Mouse (Mus musculus) midbrain, embryonic 10.5 days (tissue): Measurements from ENCODE around the gene Tmem208. TPM values are rescaled to one million over a fixed set of nuclear protein-coding genes. Genes with fewer than 3 reads are reported as not detected.
A peak's percentile ranks its signal among the peaks of the same experiment; 100 is the strongest.

Source experiments
- DNase-seq: peaks from one replicate; pipeline ENCODE4 v3.0.0-alpha.2; 2017; ENCODE audit warnings: low spot score
- H3K27ac ChIP-seq: fragments of 300-500 bp; sonication (generic); replicated peaks from 2 replicates; pipeline ENCODE4 v1.5.1; 2016; ENCODE audit warnings: mild to moderate bottlenecking
- H3K27me3 ChIP-seq: fragments of 300-500 bp; sonication (generic); 2 replicates; pipeline ENCODE4 v1.6.1; 2016; ENCODE audit warnings: low read depth, mild to moderate bottlenecking; ENCODE audit not compliant: poor library complexity, severe bottlenecking
- H3K36me3 ChIP-seq: fragments of 300-500 bp; sonication (generic); 2 replicates; pipeline ENCODE4 v1.6.1; 2016; ENCODE audit warnings: mild to moderate bottlenecking, moderate library complexity
- H3K4me1 ChIP-seq: fragments of 300-500 bp; sonication (generic); 2 replicates; pipeline ENCODE4 v1.6.1; 2016
- H3K4me3 ChIP-seq: fragments of 300-500 bp; sonication (generic); 2 replicates; pipeline ENCODE4 v1.5.1; 2016; ENCODE audit warnings: mild to moderate bottlenecking, moderate library complexity
- H3K9me3 ChIP-seq: fragments of 300-500 bp; sonication (generic); replicated peaks from 2 replicates; pipeline ENCODE4 v1.6.1; 2016; ENCODE audit warnings: mild to moderate bottlenecking
- WGBS: fragments of 180-500 bp; shearing (Covaris S2); methylation state at CpG from one replicate; pipeline ENCODE4 v1.1.7; 2016; 5-methylcytosine and 5-hydroxymethylcytosine counted together
- polyA plus RNA-seq: library from polyadenylated mRNA; unstranded; fragments of >200 nt; fragmentation: Nextera tagmentation; extraction: Ambion mirVana; gene quantifications from 2 replicates; pipeline ENCODE4 v1.2.1, GENCODE M21; 2016

The Tmem208 gene
- polyA plus RNA-seq, 1 experiment from 2014 or later, result 105 TPM

DNA sequence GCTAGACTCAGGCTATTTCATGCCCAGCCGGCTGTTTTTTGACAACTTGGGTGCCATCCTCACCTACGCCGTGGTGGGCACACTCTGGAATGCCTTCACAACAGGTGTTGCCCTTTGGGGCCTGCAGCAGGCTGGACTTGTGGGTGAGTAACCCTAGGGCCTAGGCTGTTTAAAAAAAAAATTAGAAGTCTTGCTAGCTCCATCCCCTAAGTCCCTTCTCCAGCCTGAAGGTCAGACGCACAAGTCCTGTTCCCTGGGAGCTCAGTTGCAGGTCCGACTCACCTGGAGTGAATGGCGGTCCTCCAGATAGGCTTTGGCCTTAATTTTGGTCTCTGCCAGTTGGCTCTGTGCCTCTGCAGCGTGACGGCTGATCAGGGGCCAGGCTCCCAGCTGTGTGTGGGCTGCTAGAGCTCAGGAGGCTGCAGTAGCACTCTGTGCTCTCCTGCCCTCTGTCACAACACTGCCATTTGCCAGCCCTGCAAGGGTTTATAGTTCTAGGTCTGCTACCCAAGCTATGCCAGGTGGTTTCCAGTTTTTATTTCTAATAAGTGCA is 27.5 kb downstream of the Tmem208 start:
- DNase-seq, result no peak
- Histone ChIP-seq H3K27me3 (peaks cover 47% of the 10 kb centered on the region), H3K27ac (no peak overlapping the region), H3K4me1 (peaks cover 43% of the 10 kb centered on the region), H3K9me3 (no peaks in the 10 kb centered on the region), H3K4me3 (no peak overlapping the region), H3K36me3 (peaks cover 35% of the 10 kb centered on the region)
- 80% methylated on average over 8 of the region's 8 CpGs for WGBS

DNA sequence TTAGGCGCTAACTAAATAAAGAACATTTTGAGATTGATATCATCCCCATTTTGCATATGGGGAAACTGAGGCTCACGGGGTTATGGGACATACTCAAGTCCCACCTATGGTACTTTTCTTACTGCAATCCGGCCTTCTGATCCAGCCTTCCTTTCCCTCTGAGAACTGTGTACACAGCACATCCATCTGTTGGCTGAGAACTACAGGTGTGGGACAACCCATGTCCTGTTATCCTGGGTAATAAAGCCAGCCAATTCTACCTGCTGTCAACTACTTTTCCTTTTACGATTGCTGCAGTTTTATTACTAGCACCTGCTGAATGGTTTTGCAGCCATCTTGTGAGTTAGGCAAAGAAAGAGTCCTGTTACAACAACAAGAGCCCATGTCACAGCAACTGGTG is 28.4 kb downstream of the Tmem208 start:
- Histone ChIP-seq H3K4me1 (peaks cover 43% of the 10 kb centered on the region), H3K9me3 (no peaks in the 10 kb centered on the region), H3K36me3 (peaks cover 35% of the 10 kb centered on the region), H3K27me3 (peaks cover 44% of the 10 kb centered on the region), H3K27ac (no peak overlapping the region), H3K4me3 (no peak overlapping the region)
- DNase-seq, result no peak
- WGBS, result 88% methylated on average over 4 of the region's 4 CpGs

- peak; percentile 45 for DNase-seq
- Histone ChIP-seq H3K4me1 (peaks cover 40% of the 10 kb centered on the region), H3K27me3 (peaks cover 36% of the 10 kb centered on the region), H3K27ac (no peak overlapping the region), H3K4me3 (no peak overlapping the region), H3K36me3 (peaks cover 35% of the 10 kb centered on the region), H3K9me3 (no peaks in the 10 kb centered on the region)
- 54% methylated on average over 26 of the region's 26 CpGs for WGBS
Measured at GRCm38 (mm10) chr8:105355179-105356024, 29.2 kb downstream of the Tmem208 start.

DNA sequence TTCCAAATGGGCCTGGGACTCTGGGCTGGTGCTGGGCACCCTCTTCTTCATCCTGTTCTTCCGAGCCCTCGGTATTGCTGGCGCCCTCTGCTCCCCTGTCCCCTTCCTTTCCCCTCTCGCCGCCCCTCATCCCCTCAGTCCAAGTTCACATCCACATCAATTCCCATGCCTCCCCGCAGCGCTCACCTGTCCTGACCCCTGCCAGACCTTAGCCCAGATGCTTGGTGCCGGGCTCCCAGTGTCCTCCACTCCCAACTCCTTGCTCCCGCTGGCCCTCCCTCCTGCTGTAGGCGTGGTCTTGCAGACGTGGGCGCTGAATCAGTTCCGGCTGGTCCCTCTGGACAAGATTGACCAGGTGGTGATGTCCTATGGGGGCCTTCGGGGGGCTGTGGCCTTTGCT is 30.5 kb downstream of the Tmem208 start:
- Histone ChIP-seq H3K27ac (no peak overlapping the region), H3K9me3 (no peaks in the 10 kb centered on the region), H3K4me3 (no peak overlapping the region), H3K36me3 (peaks cover 35% of the 10 kb centered on the region), H3K27me3 (peaks cover 27% of the 10 kb centered on the region), H3K4me1 (peaks cover 37% of the 10 kb centered on the region)
- WGBS, result 87% methylated on average over 14 of the region's 14 CpGs
- no peak for DNase-seq

GRCm38 (mm10) chr8:105359208-105359607 is 33.1 kb downstream of the Tmem208 start:
- Histone ChIP-seq H3K27me3 (peaks cover 21% of the 10 kb centered on the region), H3K4me3 (no peak overlapping the region), H3K9me3 (no peaks in the 10 kb centered on the region), H3K36me3 (peaks cover 40% of the 10 kb centered on the region), H3K27ac (no peak overlapping the region), H3K4me1 (peaks cover 33% of the 10 kb centered on the region)
- DNase-seq, result no peak
- WGBS, result 71% methylated on average over 15 of the region's 15 CpGs

- WGBS, result 43% methylated on average over 4 of the region's 4 CpGs
- H3K27me3 ChIP-seq, result peaks cover 21% of the 10 kb centered on the region
- no peak overlapping the region for H3K27ac ChIP-seq
- H3K9me3 ChIP-seq, result no peaks in the 10 kb centered on the region
- H3K4me3 ChIP-seq, result no peak overlapping the region
- H3K36me3 ChIP-seq, result peaks cover 44% of the 10 kb centered on the region
- peaks cover 30% of the 10 kb centered on the region for H3K4me1 ChIP-seq
- no peak for DNase-seq
Measured at GRCm38 (mm10) chr8:105359646-105360045, 33.5 kb downstream of the Tmem208 start.

- H3K9me3 ChIP-seq, result no peaks in the 10 kb centered on the region
- 89% methylated on average over 12 of the region's 12 CpGs for WGBS
Measured at GRCm38 (mm10) chr8:105361751-105362702, 35.9 kb downstream of the Tmem208 start.

DNA sequence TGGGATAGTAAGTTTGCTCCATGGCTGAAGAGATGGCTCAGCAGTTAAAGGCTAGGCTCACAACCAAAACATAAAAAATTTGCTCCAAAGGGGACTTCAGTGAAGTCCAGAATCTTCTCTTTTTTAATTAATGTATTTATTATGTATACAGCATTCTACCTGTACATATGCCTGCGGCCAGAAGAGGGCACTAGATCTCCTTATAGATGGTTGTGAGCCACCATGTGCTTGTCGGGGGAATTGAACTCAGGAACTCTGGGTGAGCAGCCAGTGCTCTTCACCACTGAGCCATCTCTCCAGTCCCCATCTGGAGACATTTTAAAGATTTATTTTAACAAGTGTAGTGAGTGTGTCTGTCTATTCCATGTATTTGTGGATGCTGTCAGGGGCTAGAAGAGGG is 41.0 kb downstream of the Tmem208 start:
- Histone ChIP-seq H3K27ac (no peak overlapping the region), H3K36me3 (peaks cover 50% of the 10 kb centered on the region), H3K9me3 (no peaks in the 10 kb centered on the region), H3K27me3 (no peaks in the 10 kb centered on the region), H3K4me1 (no peaks in the 10 kb centered on the region), H3K4me3 (no peak overlapping the region)
- WGBS, result 77% methylated on average over 2 of the region's 2 CpGs
- no peak for DNase-seq

More at GRCm38 (mm10) chr8:105361751-105362702, 35.9 kb downstream of the Tmem208 start:
- Histone ChIP-seq H3K4me1 (peaks cover 18% of the 10 kb centered on the region), H3K4me3 (no peak overlapping the region), H3K36me3 (peaks cover 40% of the 10 kb centered on the region), H3K27ac (no peak overlapping the region), H3K27me3 (peaks cover 8% of the 10 kb centered on the region)
- DNase-seq, result no peak

DNA sequence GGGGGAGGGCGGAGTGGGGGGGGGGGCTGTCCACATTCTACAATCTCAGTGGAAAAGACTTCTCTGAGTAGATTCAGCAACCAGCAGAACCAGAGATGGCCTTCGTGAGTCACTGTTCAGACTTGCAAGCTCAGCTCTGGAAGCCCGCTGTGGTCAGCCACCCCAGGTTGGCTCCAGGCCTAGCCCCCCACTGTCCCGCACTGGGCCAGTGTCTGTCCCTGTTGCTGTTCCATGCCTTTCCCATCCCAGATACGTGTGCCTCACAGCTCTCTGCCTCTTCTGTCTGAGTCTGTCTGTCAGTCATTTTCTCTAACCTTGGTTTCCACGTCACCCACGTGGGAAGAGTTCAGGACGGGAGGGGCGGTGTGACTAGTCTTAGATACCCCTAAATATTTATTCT is 46.3 kb downstream of the Tmem208 start:
- H3K4me1 ChIP-seq, result peaks cover 12% of the 10 kb centered on the region
- no peak overlapping the region for H3K27ac ChIP-seq
- peaks cover 10% of the 10 kb centered on the region; the same call in 1 of the 2 replicates for H3K9me3 ChIP-seq
- H3K4me3 ChIP-seq, result no peak overlapping the region
- 77% methylated on average over 9 of the region's 9 CpGs for WGBS
- peaks cover 14% of the 10 kb centered on the region for H3K36me3 ChIP-seq
- no peak for DNase-seq
- peaks cover 18% of the 10 kb centered on the region; the same call in 1 of the 2 replicates for H3K27me3 ChIP-seq

DNA sequence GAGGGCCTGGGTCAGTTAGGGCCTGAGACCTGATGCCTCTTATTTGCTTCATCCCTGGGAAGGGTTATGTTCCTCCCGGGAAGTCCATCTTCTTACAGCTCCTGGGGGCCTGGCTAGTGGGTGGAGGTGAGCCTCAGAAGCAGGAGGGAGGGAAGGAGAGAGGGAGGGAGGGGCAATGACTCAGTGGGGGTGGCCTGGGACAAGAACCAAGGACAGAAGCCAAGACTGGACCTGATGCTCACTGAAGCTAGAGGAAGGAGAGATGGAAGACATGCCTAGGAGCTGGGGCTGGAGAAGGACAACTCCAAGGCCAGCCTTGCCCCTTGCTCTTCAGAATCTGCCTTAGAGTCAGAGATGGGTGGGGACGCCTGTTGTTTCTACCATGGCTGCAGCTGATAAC is 46.9 kb downstream of the Tmem208 start, which contains the start of gene Plekhg4:
Plekhg4 (plus strand) TSS at position 243 of the 400 bp plus-strand sequence.
- Histone ChIP-seq H3K4me3 (peak within 1 kb of the TSS; percentile 46; the same call in 1 of the 2 replicates), H3K27me3 (peaks cover 18% of the 10 kb centered on the region; the same call in 1 of the 2 replicates), H3K36me3 (peaks cover 8% of the 10 kb centered on the region), H3K27ac (no peak within 1 kb of the TSS), H3K4me1 (peaks cover 12% of the 10 kb centered on the region), H3K9me3 (peaks cover 10% of the 10 kb centered on the region; the same call in 1 of the 2 replicates)
- 62% methylated on average over 2 of the region's 2 CpGs for WGBS
- no peak for DNase-seq

GRCm38 (mm10) chr8:105374513-105374966 is 48.4 kb downstream of the Tmem208 start:
- H3K9me3 ChIP-seq, result peaks cover 10% of the 10 kb centered on the region; the same call in 1 of the 2 replicates
- peak; percentile 49 for DNase-seq
- peaks cover 18% of the 10 kb centered on the region; the same call in 1 of the 2 replicates for H3K27me3 ChIP-seq
- H3K36me3 ChIP-seq, result no peaks in the 10 kb centered on the region
- 27% methylated on average over 33 of the region's 33 CpGs for WGBS
- peak overlapping the region; percentile 42; the same call in 1 of the 2 replicates for H3K27ac ChIP-seq
- peaks cover 15% of the 10 kb centered on the region for H3K4me1 ChIP-seq
- peak overlapping the region; percentile 46 for H3K4me3 ChIP-seq

GRCm38 (mm10) chr8:105378673-105379072 is 52.5 kb downstream of the Tmem208 start:
- Histone ChIP-seq H3K4me1 (peaks cover 15% of the 10 kb centered on the region), H3K36me3 (no peaks in the 10 kb centered on the region), H3K9me3 (peaks cover 10% of the 10 kb centered on the region; the same call in 1 of the 2 replicates), H3K4me3 (no peak overlapping the region), H3K27me3 (peaks cover 9% of the 10 kb centered on the region; the same call in 1 of the 2 replicates), H3K27ac (no peak overlapping the region)
- DNase-seq, result no peak
- 85% methylated on average over 19 of the region's 19 CpGs for WGBS
